Mouse (Mus musculus) heart, postnatal 10 days (tissue): ENCODE results near the gene Hc. TPM values are rescaled to one million over a fixed set of nuclear protein-coding genes. Genes with fewer than 3 reads are reported as not detected.

Experiments used
- DNase-seq, 2 experiments: peaks; one replicate each; pipeline ENCODE4 v3.0.0; 2021
- intact Hi-C: fragments of 180-260 bp; cut with DNase I; formaldehyde crosslinking; loops from one replicate; pipeline ENCODE4 v1.15.1; 2025
- total RNA-seq, 2 experiments: library from RNA; stranded (reverse); gene quantifications; 2 replicates each; pipeline ENCODE4 v1.2.3; 2021

The Hc gene
- total RNA-seq, 2 experiments from 2014 or later, result not detected

DNA sequence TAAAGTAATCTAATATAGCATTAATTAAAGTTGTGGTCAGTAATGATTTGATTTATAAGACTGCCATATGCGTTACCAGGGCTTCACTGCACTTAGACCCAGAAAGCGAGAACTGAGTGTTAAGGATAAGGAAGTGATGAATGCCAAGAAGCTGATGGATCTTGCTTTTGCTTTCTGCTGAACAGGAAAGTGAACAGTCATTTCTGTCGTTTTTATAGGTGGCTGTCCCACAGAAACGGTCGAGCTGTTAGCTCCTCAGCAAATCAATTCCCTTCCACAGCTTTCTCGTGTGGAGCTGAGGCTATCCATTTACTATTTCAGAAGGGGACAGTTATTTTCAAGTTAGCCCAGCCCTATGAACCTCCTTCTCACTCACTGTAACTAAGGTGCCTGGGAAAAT lies 341 bp downstream of the Hc start:
- intact Hi-C loops, result no loop called here

GRCm38 (mm10) chr2:35060256-35060655 lies 982 bp downstream of the Hc start:
- intact Hi-C loops, result no loop called here
- DNase-seq, result no peak

More for the DNA sequence above, 341 bp downstream of the Hc start:
- no peak for DNase-seq

DNA sequence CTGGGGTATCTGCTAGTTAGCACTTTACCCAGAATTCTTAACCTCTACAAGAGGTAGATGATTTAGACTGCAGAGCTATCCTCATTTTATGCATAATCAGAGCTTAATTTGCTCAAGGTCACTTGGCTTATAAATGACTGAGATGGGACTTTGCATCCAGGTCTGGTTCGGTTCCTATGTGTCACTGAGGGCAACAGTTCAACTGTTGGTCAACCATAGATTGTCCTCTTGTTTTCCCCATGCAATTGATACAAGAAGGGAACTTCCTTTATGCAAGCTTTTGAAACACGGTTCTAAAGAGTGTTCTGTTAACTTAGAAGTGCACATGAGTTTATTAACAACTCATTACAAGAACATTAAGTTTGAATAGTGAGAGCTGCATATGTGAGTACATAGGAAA lies 2.9 kb downstream of the Hc start:
- no peak for DNase-seq
- intact Hi-C loops, result no loop called here

- DNase-seq, result no peak
- intact Hi-C loops, result no loop called here
Observed at GRCm38 (mm10) chr2:35057243-35057642, 4.0 kb downstream of the Hc start.

- intact Hi-C loops, result loop anchor here (10.0 kb wide), 2 partner anchors 216 to 316 kb away; partner anchors contain the start of gene 4930568D16Rik
- DNase-seq, result peak; percentile 6 to 45
Observed at GRCm38 (mm10) chr2:35048851-35049250, 12.4 kb downstream of the Hc start.

DNA sequence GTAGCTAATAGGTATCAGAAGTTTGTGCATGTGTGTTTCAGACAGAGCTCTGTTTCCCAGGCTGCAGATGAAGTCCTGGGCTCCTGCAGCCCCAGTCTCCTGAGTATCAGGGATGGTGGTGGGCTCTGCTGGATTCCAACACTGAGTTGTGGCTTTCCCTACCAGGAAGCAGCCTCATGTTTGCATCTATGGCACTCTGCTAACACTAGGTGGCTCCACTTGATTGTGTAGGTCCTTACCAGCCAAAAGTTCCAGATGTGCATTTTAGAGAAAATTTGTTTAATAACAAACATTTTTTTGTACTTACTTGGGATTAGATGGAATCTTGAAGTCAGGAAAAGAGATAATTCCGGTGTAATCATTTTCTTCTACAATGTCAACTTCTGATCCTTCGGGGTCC lies 16.3 kb downstream of the Hc start:
- intact Hi-C loops, result loop anchor here (1.0 to 10.0 kb wide), 3 partner anchors 63 to 320 kb away; partner anchors contain the start of gene 4930568D16Rik
- peak; percentile 25 to 53 for DNase-seq

DNA sequence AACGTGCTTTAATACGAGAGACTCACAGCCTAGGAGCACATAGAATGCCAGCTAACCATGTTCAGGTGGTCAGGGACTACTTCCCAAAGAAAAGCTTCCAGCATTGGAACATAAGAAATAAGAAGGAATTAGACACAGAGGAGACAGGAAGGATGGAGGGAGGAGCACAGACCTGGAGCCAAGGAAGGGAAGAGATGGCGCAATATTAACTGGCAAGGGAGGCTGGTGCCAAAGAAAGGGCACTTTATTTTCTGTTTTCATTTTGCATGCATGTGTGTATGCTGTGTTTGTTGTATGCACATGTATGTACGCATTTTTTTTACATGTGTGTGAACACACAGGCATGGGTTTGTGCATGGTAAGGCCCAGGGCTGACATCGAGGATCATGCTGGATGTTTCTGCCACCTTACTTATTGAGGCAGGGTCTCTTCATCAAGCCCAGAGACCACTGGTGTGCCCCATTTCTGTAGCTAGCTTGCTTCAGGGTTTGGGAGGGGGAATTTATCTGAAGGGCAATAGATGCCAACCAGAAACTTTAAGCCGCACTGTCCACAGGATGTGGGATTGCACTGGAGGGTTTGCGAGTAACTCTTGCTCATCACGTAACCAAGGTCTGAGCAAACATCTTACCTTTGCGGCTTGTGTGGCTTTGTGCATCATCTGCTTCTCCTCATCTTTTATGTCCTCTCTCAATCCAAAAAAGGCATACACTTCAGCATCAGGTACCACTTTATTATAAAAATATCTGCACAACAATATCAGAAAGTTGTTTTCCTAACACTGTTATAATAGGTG lies 22.5 kb downstream of the Hc start:
- no peak for DNase-seq
- intact Hi-C loops, result no loop called here

- no peak for DNase-seq
- intact Hi-C loops, result no loop called here
Observed at GRCm38 (mm10) chr2:35024646-35025154, 36.5 kb downstream of the Hc start.

- intact Hi-C loops, result no loop called here
- DNase-seq, result no peak
Observed at GRCm38 (mm10) chr2:35021806-35022205, 39.4 kb downstream of the Hc start.

GRCm38 (mm10) chr2:35015861-35016260 lies 45.4 kb downstream of the Hc start:
- intact Hi-C loops, result no loop called here

DNA sequence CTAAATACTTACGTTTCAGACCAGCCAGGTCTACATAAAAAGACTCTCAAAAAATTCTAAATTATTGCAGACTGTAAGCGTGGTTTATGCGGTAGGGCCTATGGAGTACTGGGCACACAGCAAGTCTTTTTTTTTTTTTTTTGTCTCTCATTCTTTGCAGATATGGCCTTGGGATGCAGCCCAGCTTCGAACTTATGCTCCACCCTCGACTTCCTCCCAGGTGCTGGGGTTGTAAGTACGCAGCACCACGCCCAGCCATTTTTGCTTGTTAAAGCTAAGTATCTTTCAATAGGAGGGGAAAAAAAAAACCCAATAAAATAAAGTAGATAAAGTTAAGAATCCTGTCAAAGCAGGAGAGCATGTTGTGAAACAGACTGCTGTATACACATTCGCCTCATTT lies 49.6 kb downstream of the Hc start:
- no peak for DNase-seq
- intact Hi-C loops, result no loop called here

More at GRCm38 (mm10) chr2:35015861-35016260, 45.4 kb downstream of the Hc start:
- no peak for DNase-seq

- no peak for DNase-seq
- intact Hi-C loops, result no loop called here
Observed at GRCm38 (mm10) chr2:34998956-34999355, 62.3 kb downstream of the Hc start.

GRCm38 (mm10) chr2:34996506-34996905 lies 64.7 kb downstream of the Hc start:
- intact Hi-C loops, result no loop called here
- DNase-seq, result no peak

- DNase-seq, result no peak
- intact Hi-C loops, result no loop called here
Observed at GRCm38 (mm10) chr2:34993696-34994356, 67.4 kb downstream of the Hc start.

DNA sequence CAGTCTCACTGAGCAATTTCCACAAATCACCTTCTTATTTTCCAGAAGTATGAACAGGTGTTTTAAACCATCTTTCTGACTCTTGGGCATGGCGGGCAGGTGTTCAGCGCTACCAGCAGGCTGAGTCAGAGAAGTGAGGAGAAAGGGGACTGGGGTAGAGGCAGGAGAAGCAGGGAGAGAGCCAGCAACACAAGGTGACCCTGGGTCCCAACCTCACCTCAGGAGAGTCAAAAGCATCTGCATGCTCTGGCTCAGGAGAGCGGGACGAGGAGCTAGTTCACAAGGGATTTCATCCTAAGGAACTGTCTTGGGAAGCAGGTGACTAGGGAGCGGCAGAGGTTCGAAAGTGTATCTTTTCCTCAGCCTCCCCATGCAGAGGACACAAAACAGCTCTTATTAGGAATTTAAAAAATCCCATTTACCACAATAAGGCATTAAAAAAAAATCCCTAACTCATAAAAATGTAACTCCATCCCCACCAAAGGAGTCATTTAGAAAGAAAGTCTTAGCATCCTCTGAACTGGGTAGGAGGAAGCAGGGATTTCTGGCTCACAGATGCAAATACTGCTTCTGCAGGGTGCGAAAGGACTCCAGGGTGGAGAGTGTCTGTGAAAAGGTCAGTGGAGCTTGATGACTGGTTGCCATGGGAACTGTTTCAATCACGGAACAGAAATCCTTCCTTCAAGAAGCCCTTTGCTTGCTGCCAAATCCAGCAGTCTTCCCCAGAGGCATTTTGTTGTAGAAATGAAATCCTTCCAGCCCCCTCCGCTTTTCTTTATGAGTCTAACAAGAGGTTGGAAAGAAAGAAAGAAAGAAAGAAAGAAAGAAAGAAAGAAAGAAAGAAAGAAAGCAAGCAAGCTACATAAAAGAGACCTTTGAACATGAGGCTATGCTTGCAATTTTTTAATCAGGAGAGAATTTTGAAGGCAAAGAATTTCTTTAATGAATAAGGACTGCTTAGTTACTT lies 68.2 kb downstream of the Hc start:
- intact Hi-C loops, result no loop called here
- DNase-seq, result peak; percentile 31 to 37

DNA sequence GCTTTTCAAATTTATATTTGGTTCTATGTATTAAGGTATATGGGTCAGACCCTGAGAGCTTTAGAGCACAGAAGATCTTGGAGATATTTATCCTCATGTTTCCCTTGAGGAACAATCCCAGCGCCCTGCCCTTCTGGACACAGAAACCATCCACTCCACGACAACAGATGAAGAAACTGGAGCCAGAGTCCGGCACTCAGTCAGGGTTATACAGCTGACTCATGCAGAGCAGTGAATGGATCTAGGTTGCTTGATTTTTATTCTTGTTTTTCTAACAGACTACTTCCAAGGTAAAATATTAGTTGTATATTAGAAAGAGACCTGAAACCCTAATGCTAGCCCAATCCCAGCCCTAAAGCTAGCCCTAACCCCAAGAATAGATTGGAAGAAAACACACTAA lies 69.3 kb downstream of the Hc start:
- no peak for DNase-seq
- intact Hi-C loops, result no loop called here

DNA sequence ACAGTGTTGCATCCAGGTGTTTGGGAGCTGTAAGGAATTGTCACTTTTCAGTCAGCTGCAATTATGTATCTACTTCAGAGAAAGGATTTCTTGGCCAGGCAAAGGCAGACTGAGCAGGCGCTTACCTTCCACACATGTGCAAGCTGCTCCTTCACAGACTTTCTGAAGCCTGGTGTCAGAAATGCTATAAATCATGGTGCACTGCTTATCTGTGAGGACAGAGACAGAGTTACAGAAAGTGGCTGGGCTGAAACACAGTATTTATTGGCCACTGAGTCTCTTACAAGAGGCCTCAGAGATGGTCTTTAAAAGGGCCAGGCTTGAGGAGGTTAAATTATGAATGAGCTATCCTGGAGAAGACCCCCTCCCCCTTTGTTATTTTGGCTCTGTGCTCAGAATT lies 71.5 kb downstream of the Hc start:
- intact Hi-C loops, result no loop called here
- DNase-seq, result no peak

- DNase-seq, result no peak
- intact Hi-C loops, result no loop called here
Observed at GRCm38 (mm10) chr2:34987595-34987994, 73.6 kb downstream of the Hc start.

DNA sequence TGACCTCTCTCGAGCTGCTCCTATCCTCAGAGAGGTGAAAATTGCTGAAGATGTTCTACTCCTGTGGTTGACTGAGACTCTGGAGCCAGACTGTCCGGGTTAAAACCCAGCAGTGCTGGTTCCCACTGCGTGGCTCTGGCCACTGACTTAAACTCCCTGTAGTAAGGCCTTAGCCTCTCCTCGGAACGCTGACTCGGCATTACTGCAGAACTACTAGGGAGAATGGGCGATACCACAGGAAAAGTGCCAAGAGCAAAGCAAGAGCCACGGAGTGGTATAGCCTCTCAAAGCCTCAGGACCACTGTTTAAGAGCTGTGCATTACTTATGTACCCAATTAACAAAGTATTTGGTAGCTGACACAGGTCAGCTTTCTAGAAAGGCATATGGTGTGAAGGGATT lies 76.4 kb downstream of the Hc start:
- no peak for DNase-seq
- intact Hi-C loops, result no loop called here

DNA sequence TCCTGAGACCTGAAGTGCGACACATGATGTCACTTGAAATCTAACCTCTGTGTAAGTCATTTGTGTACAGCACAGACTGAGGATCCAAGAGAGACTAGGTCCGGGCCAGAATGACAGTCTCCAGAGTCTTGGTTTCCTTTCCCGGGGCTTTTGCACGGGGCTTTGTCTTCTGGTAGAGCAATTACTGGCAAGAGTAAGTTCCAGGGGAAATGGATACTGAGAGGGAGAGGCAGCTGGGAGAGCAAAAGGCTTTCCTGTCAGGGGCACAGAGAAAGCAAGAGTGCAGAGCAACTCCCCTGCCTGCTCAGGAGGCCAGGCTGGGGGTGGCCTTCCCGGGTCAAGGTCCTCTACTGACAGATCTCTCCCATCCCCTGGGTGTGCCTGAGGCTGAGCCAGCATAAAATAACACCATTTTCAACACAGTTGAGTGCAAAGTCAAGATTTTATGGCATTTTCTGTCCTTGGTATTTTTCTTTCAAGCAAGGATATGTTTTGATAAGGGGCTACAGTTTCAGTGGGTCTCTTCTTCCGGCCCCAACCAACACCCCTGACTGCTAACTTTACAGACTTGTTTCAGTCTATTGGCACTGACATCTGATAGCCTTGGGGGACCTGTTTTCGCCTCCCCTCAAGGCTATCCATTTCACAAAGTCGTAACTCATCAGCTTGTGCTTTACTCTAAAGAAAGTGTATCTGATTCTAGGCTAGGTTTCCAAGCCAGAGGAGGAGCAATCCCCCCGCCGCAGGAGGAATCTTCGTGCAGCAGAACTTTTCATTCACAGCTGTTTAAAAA lies 78.1 kb downstream of the Hc start:
- intact Hi-C loops, result no loop called here
- DNase-seq, result peak; percentile 50
